Mouse (Mus musculus): ENCODE data around the gene Snw1. TPM values are rescaled to one million over a fixed set of nuclear protein-coding genes. Genes with fewer than 3 reads are reported as not detected.

The Snw1 gene
- polyA plus RNA-seq, 1 experiment: 44.9 TPM

GRCm38 (mm10) chr12:87423700-87424099 lies 48.4 kb downstream of the Snw1 start:
- H3K27ac ChIP-seq (ENCODE audit: insufficient read depth, low read length): no peak overlapping the region

GRCm38 (mm10) chr12:87421708-87422507 lies 50.2 kb downstream of the Snw1 start:
- no peak for TF ChIP-seq POLR2A (IDR thresholded peaks at IDR 0.05; ENCODE audit: extremely low read depth, insufficient read depth, low read length)
- TF ChIP-seq CTCF (IDR thresholded peaks at IDR 0.05; ENCODE audit: extremely low read depth, insufficient read depth, low read length): no peak
- Histone ChIP-seq H3K4me1 (ENCODE audit: control insufficient read depth, insufficient read depth, low read length) (no peaks in the 10 kb centered on the region), H3K4me3 (ENCODE audit: insufficient read depth, low read length) (no peak overlapping the region), H3K27ac (ENCODE audit: insufficient read depth, low read length) (no peak overlapping the region)

More at GRCm38 (mm10) chr12:87423700-87424099, 48.4 kb downstream of the Snw1 start:
- Histone ChIP-seq H3K4me1 (ENCODE audit: control insufficient read depth, insufficient read depth, low read length) (no peaks in the 10 kb centered on the region), H3K4me3 (ENCODE audit: insufficient read depth, low read length) (no peak overlapping the region)
- TF ChIP-seq CTCF (IDR thresholded peaks at IDR 0.05; ENCODE audit: extremely low read depth, insufficient read depth, low read length): no peak
- TF ChIP-seq POLR2A (IDR thresholded peaks at IDR 0.05; ENCODE audit: extremely low read depth, insufficient read depth, low read length): no peak

GRCm38 (mm10) chr12:87419974-87420485 lies 52.0 kb downstream of the Snw1 start:
- Histone ChIP-seq H3K4me3 (ENCODE audit: insufficient read depth, low read length) (no peak overlapping the region), H3K4me1 (ENCODE audit: control insufficient read depth, insufficient read depth, low read length) (no peaks in the 10 kb centered on the region), H3K27ac (ENCODE audit: insufficient read depth, low read length) (no peak overlapping the region)
- TF ChIP-seq POLR2A (IDR thresholded peaks at IDR 0.05; ENCODE audit: extremely low read depth, insufficient read depth, low read length): no peak
- TF ChIP-seq CTCF (IDR thresholded peaks at IDR 0.05; ENCODE audit: extremely low read depth, insufficient read depth, low read length): no peak

GRCm38 (mm10) chr12:87418921-87419320 lies 53.2 kb downstream of the Snw1 start:
- TF ChIP-seq POLR2A (IDR thresholded peaks at IDR 0.05; ENCODE audit: extremely low read depth, insufficient read depth, low read length) (no peak), CTCF (IDR thresholded peaks at IDR 0.05; ENCODE audit: extremely low read depth, insufficient read depth, low read length) (no peak)
- Histone ChIP-seq H3K27ac (ENCODE audit: insufficient read depth, low read length) (no peak overlapping the region), H3K4me1 (ENCODE audit: control insufficient read depth, insufficient read depth, low read length) (no peaks in the 10 kb centered on the region), H3K4me3 (ENCODE audit: insufficient read depth, low read length) (no peak overlapping the region)

- TF ChIP-seq POLR2A (IDR thresholded peaks at IDR 0.05; ENCODE audit: extremely low read depth, insufficient read depth, low read length) (no peak), CTCF (IDR thresholded peaks at IDR 0.05; ENCODE audit: extremely low read depth, insufficient read depth, low read length) (peak; percentile 77)
- no peak overlapping the region for H3K27ac ChIP-seq (ENCODE audit: insufficient read depth, low read length)
Observed at GRCm38 (mm10) chr12:87416690-87417089, 55.4 kb downstream of the Snw1 start.

GRCm38 (mm10) chr12:87415358-87415757 lies 56.7 kb downstream of the Snw1 start:
- H3K27ac ChIP-seq (ENCODE audit: insufficient read depth, low read length): no peak overlapping the region
- TF ChIP-seq POLR2A (IDR thresholded peaks at IDR 0.05; ENCODE audit: extremely low read depth, insufficient read depth, low read length) (no peak), CTCF (IDR thresholded peaks at IDR 0.05; ENCODE audit: extremely low read depth, insufficient read depth, low read length) (no peak)
- no peak overlapping the region for H3K4me3 ChIP-seq (ENCODE audit: insufficient read depth, low read length)
- H3K4me1 ChIP-seq (ENCODE audit: control insufficient read depth, insufficient read depth, low read length): no peaks in the 10 kb centered on the region

More at GRCm38 (mm10) chr12:87416690-87417089, 55.4 kb downstream of the Snw1 start:
- H3K4me1 ChIP-seq (ENCODE audit: control insufficient read depth, insufficient read depth, low read length): no peaks in the 10 kb centered on the region
- H3K4me3 ChIP-seq (ENCODE audit: insufficient read depth, low read length): no peak overlapping the region

GRCm38 (mm10) chr12:87413179-87413790 lies 58.8 kb downstream of the Snw1 start:
- peak; percentile 88 for TF ChIP-seq CTCF (IDR thresholded peaks at IDR 0.05; ENCODE audit: extremely low read depth, insufficient read depth, low read length)
- TF ChIP-seq POLR2A (IDR thresholded peaks at IDR 0.05; ENCODE audit: extremely low read depth, insufficient read depth, low read length): no peak
- Histone ChIP-seq H3K4me1 (ENCODE audit: control insufficient read depth, insufficient read depth, low read length) (no peaks in the 10 kb centered on the region), H3K4me3 (ENCODE audit: insufficient read depth, low read length) (no peak overlapping the region)

GRCm38 (mm10) chr12:87410999-87411398 lies 61.1 kb downstream of the Snw1 start:
- 0 out of 2 replicates have a peak, but pooled peaks cover 1% of the 10 kb centered on the region for H3K4me1 ChIP-seq (ENCODE audit: control insufficient read depth, insufficient read depth, low read length)
- H3K27ac ChIP-seq (ENCODE audit: insufficient read depth, low read length): no peak overlapping the region
- TF ChIP-seq CTCF (IDR thresholded peaks at IDR 0.05; ENCODE audit: extremely low read depth, insufficient read depth, low read length) (no peak), POLR2A (IDR thresholded peaks at IDR 0.05; ENCODE audit: extremely low read depth, insufficient read depth, low read length) (no peak)
- no peak overlapping the region for H3K4me3 ChIP-seq (ENCODE audit: insufficient read depth, low read length)

More at GRCm38 (mm10) chr12:87413179-87413790, 58.8 kb downstream of the Snw1 start:
- no peak overlapping the region for H3K27ac ChIP-seq (ENCODE audit: insufficient read depth, low read length)

- 0 out of 2 replicates have a peak, but pooled peaks cover 1% of the 10 kb centered on the region for H3K4me1 ChIP-seq (ENCODE audit: control insufficient read depth, insufficient read depth, low read length)
- H3K4me3 ChIP-seq (ENCODE audit: insufficient read depth, low read length): no peak overlapping the region
- no peak overlapping the region for H3K27ac ChIP-seq (ENCODE audit: insufficient read depth, low read length)
- TF ChIP-seq POLR2A (IDR thresholded peaks at IDR 0.05; ENCODE audit: extremely low read depth, insufficient read depth, low read length) (no peak), CTCF (IDR thresholded peaks at IDR 0.05; ENCODE audit: extremely low read depth, insufficient read depth, low read length) (no peak)
Observed at GRCm38 (mm10) chr12:87409123-87409522, 63.0 kb downstream of the Snw1 start.
